Mouse (Mus musculus) sigmoid colon, adult 10 weeks (tissue): Measurements from ENCODE around the gene Gramd4. TPM values are rescaled to one million over a fixed set of nuclear protein-coding genes. Genes with fewer than 3 reads are reported as not detected.

Source experiments
- polyA plus RNA-seq: library from polyadenylated mRNA; stranded (reverse); fragments of 350-450 nt; fragmentation: Illumina TruSeq; extraction: RNeasy Lipid Tissue Mini Kit (QIAGEN cat#74804); gene quantifications from one replicate; pipeline ENCODE4 v1.2.3, GENCODE M21; 2014; ENCODE audit warnings: low read depth, low replicate concordance

Gene Gramd4
- polyA plus RNA-seq = 4.2 TPM

DNA sequence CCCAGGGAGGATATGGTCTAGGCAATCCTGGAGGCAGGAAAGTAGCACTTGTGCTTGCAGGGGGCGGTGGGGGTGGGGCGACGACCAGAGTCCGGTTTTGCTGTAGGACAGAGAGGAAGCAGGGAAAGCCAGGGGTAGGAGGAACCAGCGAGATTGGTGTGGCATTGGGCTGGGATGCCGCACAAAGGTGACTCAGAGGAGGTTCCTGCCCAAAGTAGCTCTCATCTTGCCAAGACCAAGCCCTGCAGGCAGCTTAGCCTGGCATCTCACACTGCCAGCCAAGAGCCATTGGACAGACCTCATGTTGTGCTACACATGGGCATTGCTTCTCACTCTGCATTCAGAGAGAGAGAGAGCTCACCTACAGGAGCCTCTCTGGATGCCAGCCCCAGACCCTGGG is at the start of gene Gramd4:
Gene Gramd4, plus strand, starts transcription at position 283 of the 400 bp plus-strand sequence.

DNA sequence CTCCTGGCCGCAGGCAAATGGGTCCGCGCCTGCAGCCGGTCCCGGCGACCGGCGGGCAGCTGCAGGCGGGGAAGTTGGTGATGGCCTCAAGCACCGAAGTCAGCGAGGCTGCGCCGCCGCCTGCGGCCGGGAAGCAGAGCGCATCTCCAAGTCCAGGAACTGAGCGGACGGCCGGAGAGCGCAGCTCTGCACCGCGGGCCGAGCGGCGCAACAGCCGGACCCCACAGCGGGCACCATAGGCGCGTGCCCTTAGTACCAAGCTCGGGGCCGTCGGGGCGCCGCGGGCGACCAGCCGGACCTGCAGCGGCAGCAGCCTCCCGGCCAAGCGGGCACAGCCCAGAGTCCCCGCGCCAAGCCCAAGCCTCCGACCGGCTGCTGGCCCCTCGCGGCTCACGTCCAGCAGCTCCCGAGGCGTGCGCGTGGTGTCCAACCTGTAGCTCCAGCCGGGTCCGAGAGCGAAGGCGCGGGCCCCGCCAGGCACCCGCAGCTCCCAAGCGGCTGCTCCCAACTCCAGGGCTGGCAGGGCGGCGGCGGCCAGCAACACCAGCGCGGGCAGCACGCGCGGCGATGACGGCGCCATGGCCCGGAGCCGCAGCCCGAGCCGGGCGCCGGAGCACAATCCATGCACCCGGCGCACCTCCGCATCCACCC is 24.2 kb upstream of the Gramd4 start, which contains the start of gene Celsr1:
Gene Celsr1, minus strand, starts transcription at position 587 of the 651 bp plus-strand sequence.

DNA sequence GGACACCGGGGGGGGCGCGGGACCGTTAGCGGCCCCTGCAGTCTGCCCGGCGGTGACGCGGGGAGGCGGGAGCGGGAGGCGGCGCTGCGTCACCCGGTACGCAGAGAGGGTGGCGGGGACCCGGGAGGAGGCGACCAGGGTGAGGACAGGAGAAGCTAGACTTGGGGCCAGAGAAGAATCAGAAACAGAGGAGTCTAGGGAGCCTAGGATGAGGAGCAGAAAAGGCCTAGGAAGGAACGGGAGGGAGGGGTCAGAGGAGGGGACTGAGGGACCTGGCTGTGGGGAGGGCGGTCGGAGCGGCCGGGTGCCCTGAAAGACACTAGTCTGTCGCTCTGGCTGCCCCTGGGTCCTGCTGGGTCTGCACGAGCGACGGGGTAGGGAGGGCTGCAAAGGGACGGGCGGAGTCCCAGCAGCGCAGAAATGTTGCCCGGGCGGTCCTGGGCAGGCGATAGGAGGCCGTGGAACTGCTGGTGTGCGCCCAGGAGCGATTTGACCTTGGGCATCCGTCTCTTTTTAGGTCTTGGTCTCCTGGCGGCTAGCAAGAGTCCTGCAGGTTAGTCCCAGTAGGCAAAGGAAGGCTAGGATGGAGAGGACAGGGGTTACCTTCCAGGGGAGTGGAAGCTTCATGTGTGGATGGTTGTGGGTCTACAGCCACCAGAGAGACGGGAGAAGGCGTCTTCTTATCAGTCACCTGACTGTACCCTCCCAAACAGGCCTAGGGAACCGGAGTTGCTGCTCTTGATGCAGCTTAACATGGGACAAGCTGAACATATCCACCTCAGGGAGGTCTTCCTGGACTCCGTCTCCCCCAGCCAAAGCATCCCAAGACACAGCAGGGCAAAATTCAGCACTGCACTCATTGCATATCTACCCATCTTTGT is 128.4 kb downstream of the Gramd4 start, which contains the start of gene Cerk:
Gene Cerk, minus strand, starts transcription at position 453 of the 881 bp plus-strand sequence.

Other genes starting within 250 kb of the Gramd4 start
- gene Cdpf1, start 246.0 kb upstream of the Gramd4 start, polyA plus RNA-seq = 4.0 TPM
- gene Pkdrej, start 236.0 kb upstream of the Gramd4 start, polyA plus RNA-seq = 0.63 TPM
- 16.7 TPM for gene Ttc38, start 225.4 kb upstream of the Gramd4 start, polyA plus RNA-seq
- gene Gtse1, start 197.9 kb upstream of the Gramd4 start, polyA plus RNA-seq = not detected
- 11.0 TPM for gene Trmu, start 178.4 kb upstream of the Gramd4 start, polyA plus RNA-seq
- gene Celsr1, start 23.9 kb upstream of the Gramd4 start, polyA plus RNA-seq = 1.8 TPM
- 4.4 TPM for gene Cerk, start 128.4 kb downstream of the Gramd4 start, polyA plus RNA-seq
- gene Tbc1d22a, start 156.8 kb downstream of the Gramd4 start, polyA plus RNA-seq = 2.6 TPM